Mouse (Mus musculus) MEL (cell line): ENCODE measurements around the gene Xrn1. TPM values are rescaled to one million over a fixed set of nuclear protein-coding genes. Genes with fewer than 3 reads are reported as not detected.

Experiments used
- DNase-seq: peaks from one replicate; pipeline ENCODE4 v3.0.0; 2011; ENCODE audit warnings: low read depth, low spot score
- H3K27ac ChIP-seq: 2 replicates; pipeline ENCODE4 v1.5.1; 2012; ENCODE audit warnings: low read depth, mild to moderate bottlenecking, control low read depth, low read length, moderate library complexity; ENCODE audit not compliant: control insufficient read depth
- H3K27me3 ChIP-seq, 2 experiments: fragments of 150-350 bp in 1 of 2; sonication (generic) in 1 of 2; 2 replicates each; pipeline ENCODE4 v1.6.1; 2012; ENCODE audit warnings: low read length in 2 of 2, mild to moderate bottlenecking in 2 of 2, improper control_type of control experiment in 1 of 2, moderate library complexity in 1 of 2; ENCODE audit not compliant: insufficient read depth in 2 of 2, control insufficient read depth in 1 of 2
- H3K36me3 ChIP-seq, 2 experiments: 2 replicates each; pipeline ENCODE4 v1.6.1; 2012 to 2014; ENCODE audit warnings: low read length in 2 of 2, improper control_type of control experiment in 1 of 2, inconsistent platforms in 1 of 2, mild to moderate bottlenecking in 1 of 2; ENCODE audit not compliant: insufficient read depth in 2 of 2, control insufficient read depth in 1 of 2
- H3K4me1 ChIP-seq, 2 experiments: fragments of 150-350 bp in 1 of 2; sonication (generic) in 1 of 2; 2 replicates each; pipeline ENCODE4 v1.6.1; 2012; ENCODE audit warnings: low read length in 2 of 2, improper control_type of control experiment in 1 of 2, mild to moderate bottlenecking in 1 of 2; ENCODE audit not compliant: insufficient read depth in 2 of 2, control insufficient read depth in 1 of 2
- H3K4me3 ChIP-seq, 2 experiments: fragments of 150-350 bp in 1 of 2; sonication (generic) in 1 of 2; 2 replicates each; pipeline ENCODE4 v1.5.1; 2012; ENCODE audit warnings: low read depth in 2 of 2, low read length in 2 of 2, mild to moderate bottlenecking in 2 of 2, moderate library complexity in 2 of 2, control low read depth in 1 of 2, improper control_type of control experiment in 1 of 2; ENCODE audit not compliant: control insufficient read depth in 1 of 2, insufficient read depth in 1 of 2
- H3K79me2 ChIP-seq: 2 replicates; pipeline ENCODE4 v1.6.1; 2012; ENCODE audit warnings: mild to moderate bottlenecking, low read length, moderate library complexity; ENCODE audit not compliant: control insufficient read depth, poor library complexity, insufficient read depth
- H3K9ac ChIP-seq: 2 replicates; pipeline ENCODE4 v1.6.1; 2012; ENCODE audit warnings: low read depth, mild to moderate bottlenecking, control low read depth, low read length, moderate library complexity; ENCODE audit not compliant: control insufficient read depth, poor library complexity, severe bottlenecking
- H3K9me3 ChIP-seq: fragments of 150-350 bp; sonication (generic); replicated peaks from 2 replicates; pipeline ENCODE4 v1.6.1; 2012; ENCODE audit warnings: mild to moderate bottlenecking, low read length, improper control_type of control experiment, moderate library complexity; ENCODE audit not compliant: insufficient read depth
- BHLHE40 ChIP-seq: IDR thresholded peaks from 2 replicates; pipeline ENCODE4 v1.6.1; 2012; ENCODE audit warnings: low read depth, mild to moderate bottlenecking, inconsistent platforms, low read length, improper control_type of control experiment, borderline replicate concordance
- CHD1 ChIP-seq: IDR thresholded peaks from 2 replicates; pipeline ENCODE4 v1.6.1; 2012; ENCODE audit warnings: low read depth, mild to moderate bottlenecking, inconsistent platforms, low read length, improper control_type of control experiment
- CHD2 ChIP-seq: IDR thresholded peaks from 2 replicates; pipeline ENCODE4 v1.6.1; 2011; ENCODE audit warnings: low read length, improper control_type of control experiment
- E2F4 ChIP-seq: IDR thresholded peaks from 2 replicates; pipeline ENCODE4 v1.6.1; 2011; ENCODE audit warnings: low read depth, low read length, improper control_type of control experiment, borderline replicate concordance
- EP300 ChIP-seq, 2 experiments: IDR thresholded peaks; 2 replicates each; pipeline ENCODE4 v1.6.1; 2011; ENCODE audit warnings: improper control_type of control experiment in 2 of 2, low read length in 2 of 2, low read depth in 1 of 2, mild to moderate bottlenecking in 1 of 2
- HCFC1 ChIP-seq: IDR thresholded peaks from 2 replicates; pipeline ENCODE4 v1.6.1; 2012; ENCODE audit warnings: low read depth, mild to moderate bottlenecking, inconsistent platforms, low read length, improper control_type of control experiment, moderate library complexity
- KAT2A ChIP-seq: conservative IDR thresholded peaks from 2 replicates; pipeline ENCODE4 v1.6.1; 2012; ENCODE audit warnings: low read depth, low read length, improper control_type of control experiment, inconsistent platforms
- MAFK ChIP-seq: IDR thresholded peaks from 2 replicates; pipeline ENCODE4 v1.6.1; 2011; ENCODE audit warnings: low read depth, mild to moderate bottlenecking, low read length, improper control_type of control experiment, borderline replicate concordance
- MAX ChIP-seq: IDR thresholded peaks from 2 replicates; pipeline ENCODE4 v1.6.1; 2011; ENCODE audit warnings: low read length, improper control_type of control experiment
- MAZ ChIP-seq: IDR thresholded peaks from 2 replicates; pipeline ENCODE4 v1.6.1; 2012; ENCODE audit warnings: low read depth, mild to moderate bottlenecking, inconsistent platforms, low read length, improper control_type of control experiment
- MEF2A ChIP-seq: IDR thresholded peaks from 2 replicates; pipeline ENCODE4 v1.6.1; 2014; ENCODE audit warnings: low read depth, mild to moderate bottlenecking, inconsistent platforms, low read length, improper control_type of control experiment; ENCODE audit not compliant: poor library complexity, insufficient replicate concordance, severe bottlenecking; ENCODE audit errors: extremely low read depth
- MXI1 ChIP-seq: IDR thresholded peaks from 2 replicates; pipeline ENCODE4 v1.6.1; 2011; ENCODE audit warnings: mild to moderate bottlenecking, low read depth, low read length, improper control_type of control experiment
- MYB ChIP-seq: IDR thresholded peaks from 2 replicates; pipeline ENCODE4 v1.6.1; 2011; ENCODE audit warnings: mild to moderate bottlenecking, low read depth, low read length, improper control_type of control experiment
- NELFE ChIP-seq: IDR thresholded peaks from 2 replicates; pipeline ENCODE4 v1.6.1; 2011; ENCODE audit warnings: low read depth, low read length, improper control_type of control experiment
- NRF1 ChIP-seq: IDR thresholded peaks from 2 replicates; pipeline ENCODE4 v1.6.1; 2014; ENCODE audit warnings: low read depth, mild to moderate bottlenecking, inconsistent platforms, low read length, improper control_type of control experiment, moderate library complexity; ENCODE audit not compliant: poor library complexity, insufficient read depth, severe bottlenecking
- POLR2AphosphoS5 ChIP-seq: IDR thresholded peaks from 2 replicates; pipeline ENCODE4 v1.6.1; 2012; ENCODE audit warnings: low read depth, borderline replicate concordance, mild to moderate bottlenecking, inconsistent platforms, low read length, moderate library complexity, mixed read lengths
- RAD21 ChIP-seq: IDR thresholded peaks from 2 replicates; pipeline ENCODE4 v1.6.1; 2011; ENCODE audit warnings: mild to moderate bottlenecking, low read depth, low read length, improper control_type of control experiment
- RCOR1 ChIP-seq: IDR thresholded peaks from 2 replicates; pipeline ENCODE4 v1.6.1; 2012; ENCODE audit warnings: low read depth, mild to moderate bottlenecking, inconsistent platforms, low read length, improper control_type of control experiment
- SIN3A ChIP-seq: IDR thresholded peaks from 2 replicates; pipeline ENCODE4 v1.6.1; 2012; ENCODE audit warnings: low read length, improper control_type of control experiment, inconsistent platforms
- SMC3 ChIP-seq: IDR thresholded peaks from 2 replicates; pipeline ENCODE4 v1.6.1; 2011; ENCODE audit warnings: low read depth, low read length, improper control_type of control experiment
- TAL1 ChIP-seq: IDR thresholded peaks from 2 replicates; pipeline ENCODE4 v1.6.1; 2012; ENCODE audit warnings: mild to moderate bottlenecking, inconsistent platforms, low read length, moderate library complexity, mixed read lengths
- TBP ChIP-seq: IDR thresholded peaks from 2 replicates; pipeline ENCODE4 v1.8.0; 2011; ENCODE audit warnings: low read depth, low read length, improper control_type of control experiment
- TCF12 ChIP-seq: IDR thresholded peaks from 2 replicates; pipeline ENCODE4 v1.6.1; 2014; ENCODE audit warnings: low read depth, mild to moderate bottlenecking, inconsistent platforms, low read length, improper control_type of control experiment, moderate library complexity
- USF2 ChIP-seq, 2 experiments: IDR thresholded peaks; 2 replicates each; pipeline ENCODE4 v1.6.1; 2011 to 2012; ENCODE audit warnings: improper control_type of control experiment in 2 of 2, low read length in 2 of 2, borderline replicate concordance in 1 of 2, inconsistent platforms in 1 of 2, low read depth in 1 of 2, mild to moderate bottlenecking in 1 of 2; ENCODE audit not compliant: insufficient read depth in 1 of 2
- ZC3H11A ChIP-seq: IDR thresholded peaks from 2 replicates; pipeline ENCODE4 v1.6.1; 2012; ENCODE audit warnings: low read depth, mild to moderate bottlenecking, inconsistent platforms, low read length, improper control_type of control experiment
- ZMIZ1 ChIP-seq: IDR thresholded peaks from 2 replicates; pipeline ENCODE4 v1.6.1; 2012; ENCODE audit warnings: low read depth, mild to moderate bottlenecking, inconsistent platforms, low read length, improper control_type of control experiment, moderate library complexity
- ZNF384 ChIP-seq: IDR thresholded peaks from 2 replicates; pipeline ENCODE4 v1.6.1; 2012; ENCODE audit warnings: low read depth, mild to moderate bottlenecking, inconsistent platforms, low read length, improper control_type of control experiment
- polyA plus RNA-seq, 2 experiments: library from polyadenylated mRNA; stranded (reverse) in 1 of 2; unstranded in 1 of 2; fragments of >175 nt in 1 of 2; fragments of >200 nt in 1 of 2; gene quantifications; 2 replicates each; pipeline versions ENCODE4 v1.2.1 to v1.2.4; 2012; ENCODE audit warnings: low replicate concordance in 2 of 2, low read depth in 1 of 2; ENCODE audit not compliant: insufficient read length in 2 of 2, insufficient read depth in 1 of 2, missing spikeins in 1 of 2
- total RNA-seq: library from RNA; depleted of rRNA; stranded (reverse); fragments of 300-350 nt; gene quantifications from 2 replicates; pipeline ENCODE4 v1.2.3, GENCODE M21; 2012

The Xrn1 gene
- total and polyA plus RNA-seq, 3 experiments = 7.6 to 8.3 TPM; not detected in 1

GRCm38 (mm10) chr9:96023921-96024320 is 69.4 kb downstream of the Xrn1 start:
- Histone ChIP-seq H3K9me3 (no peaks in the 10 kb centered on the region), H3K27ac (no peak overlapping the region), H3K4me3 (no peak overlapping the region), H3K4me1 (no peaks in the 10 kb centered on the region), H3K27me3 (no peaks in the 10 kb centered on the region), H3K79me2 (no peaks in the 10 kb centered on the region), H3K36me3 (peaks cover 7 to 15% of the 10 kb centered on the region in 2 experiments), H3K9ac (no peak overlapping the region)
- TF ChIP-seq BHLHE40 (no peak), E2F4 (no peak), RCOR1 (no peak), TCF12 (no peak), MYB (no peak), MAZ (no peak), MAX (no peak), NELFE (no peak), EP300 (IDR thresholded peaks at IDR 0.05; ENCODE audit: low read depth in 1 of 2, low read length in 2 of 2) (no peak), ZNF384 (no peak), MXI1 (no peak), CHD1 (no peak), CHD2 (no peak), SMC3 (no peak), KAT2A (no peak), MAFK (no peak)
- no peak for DNase-seq

GRCm38 (mm10) chr9:96027913-96028312 is 73.4 kb downstream of the Xrn1 start:
- no peak overlapping the region for H3K27ac ChIP-seq
- H3K27me3 ChIP-seq = no peaks in the 10 kb centered on the region
- H3K36me3 ChIP-seq = peaks cover 5 to 17% of the 10 kb centered on the region in 2 experiments
- H3K9ac ChIP-seq = no peak overlapping the region
- no peaks in the 10 kb centered on the region for H3K9me3 ChIP-seq
- no peaks in the 10 kb centered on the region for H3K79me2 ChIP-seq
- H3K4me1 ChIP-seq = peaks cover 4 to 6% of the 10 kb centered on the region in 2 experiments; a peak in 3 of 4 replicates
- no peak overlapping the region for H3K4me3 ChIP-seq
- no peak for DNase-seq
- TF ChIP-seq ZC3H11A = no peak
- TF ChIP-seq TCF12 = no peak
- TF ChIP-seq KAT2A = no peak
- TF ChIP-seq MEF2A = no peak
- TF ChIP-seq NRF1 = no peak
- TF ChIP-seq MAX = no peak
- TF ChIP-seq TAL1 = no peak
- no peak for TF ChIP-seq USF2 (IDR thresholded peaks at IDR 0.05; ENCODE audit: borderline replicate concordance in 1 of 2, insufficient read depth in 1 of 2, low read depth in 1 of 2, low read length in 2 of 2)
- no peak for TF ChIP-seq POLR2AphosphoS5
- no peak for TF ChIP-seq ZMIZ1
- no peak for TF ChIP-seq TBP
- no peak for TF ChIP-seq MYB
- no peak for TF ChIP-seq MAFK
- TF ChIP-seq RAD21 = no peak
- no peak for TF ChIP-seq SIN3A
- no peak for TF ChIP-seq HCFC1
